Mouse (Mus musculus): ENCODE measurements around the gene Gfi1b. TPM values are rescaled to one million over a fixed set of nuclear protein-coding genes. Genes with fewer than 3 reads are reported as not detected.

Gene Gfi1b
- total RNA-seq, 2 experiments from 2014 or later: not detected

Small RNAs within 50 kb of the gene (microRNA-seq; reads per million reads assigned to microRNA genes)
- gene Gm22824: not detected

Other genes starting within 250 kb of the Gfi1b start
- 1 to 10 TPM; 2.4 to 3.0 TPM for gene Ppp1r26, start 175.2 kb downstream of the Gfi1b start, total RNA-seq (2021)
- not detected for gene 1700007K13Rik, start 155.7 kb downstream of the Gfi1b start, total RNA-seq (2021)
- 10 to 100 TPM; 21.1 to 22.9 TPM for gene Mrps2, start 153.9 kb downstream of the Gfi1b start, total RNA-seq (2021)
- under 1 TPM; 0.81 to 0.89 TPM for gene Gbgt1, start 125.1 kb downstream of the Gfi1b start, total RNA-seq (2021)
- gene Gm10134, start 115.9 kb downstream of the Gfi1b start, total RNA-seq (2021): under 1 TPM in 1 of 2 experiments, not detected in 1; 0.74 TPM
- 1 to 10 TPM; 6.1 to 8.9 TPM for gene Ralgds, start 108.9 kb downstream of the Gfi1b start, total RNA-seq (2021)
- under 1 TPM in 1 of 2 experiments, not detected in 1; 0.16 TPM for gene Cel, start 58.6 kb downstream of the Gfi1b start, total RNA-seq (2021)
- 1 to 10 TPM; 7.2 to 8.9 TPM for gene Gtf3c5, start 38.2 kb downstream of the Gfi1b start, total RNA-seq (2021)
- gene Tsc1, start 19.2 kb upstream of the Gfi1b start, total RNA-seq (2021): 10 to 100 TPM; 40.6 to 45.6 TPM
- not detected for gene Spaca9, start 77.7 kb upstream of the Gfi1b start, total RNA-seq (2021)
- not detected for gene Ak8, start 78.2 kb upstream of the Gfi1b start, total RNA-seq (2021)
- gene Gtf3c4, start 218.4 kb upstream of the Gfi1b start, total RNA-seq (2021): 10 to 100 TPM; 12.7 to 13.1 TPM
- 1 to 10 TPM; 4.5 to 5.2 TPM for gene Ddx31, start 218.4 kb upstream of the Gfi1b start, total RNA-seq (2021)